Mouse (Mus musculus) v-Abl transformed pro-B cells (cell line): ENCODE measurements around the gene S100a11.

Source experiments
- in situ Hi-C, 2 experiments: fragments of 400-800 bp; cut with MboI; formaldehyde crosslinking; loops; one replicate each; pipeline ENCODE4 v1.15.1; 2025; ENCODE audit not compliant: unreplicated experiment in 2 of 2

The S100a11 gene

GRCm38 (mm10) chr3:93519856-93520329 lies 395 bp upstream of the S100a11 start:
- in situ Hi-C loops, result no loop called here

GRCm38 (mm10) chr3:93521462-93522057 lies 1.3 kb downstream of the S100a11 start:
- in situ Hi-C loops, result no loop called here

DNA sequence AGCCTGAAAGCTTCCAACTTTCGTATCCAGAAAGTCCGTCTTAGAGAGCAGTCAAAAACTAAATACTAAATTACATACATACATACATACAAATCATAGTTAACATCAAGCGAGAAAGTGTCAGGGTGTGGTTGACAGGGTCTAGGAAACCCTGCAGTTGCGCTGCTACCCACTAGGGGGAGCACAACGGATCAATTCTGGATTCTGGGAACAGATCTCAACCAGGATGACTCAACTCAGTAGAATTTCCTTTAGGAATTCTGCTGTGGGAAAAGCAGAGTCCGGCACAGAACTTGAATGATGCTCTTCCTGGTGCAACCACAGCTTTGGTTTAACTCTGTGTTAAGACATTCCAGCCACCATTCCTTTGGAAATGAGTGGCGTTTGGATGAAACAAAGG lies 2.3 kb downstream of the S100a11 start:
- in situ Hi-C loops, result no loop called here

- in situ Hi-C loops, result loop anchor here in 1 of 2 experiments (25.0 kb wide), 1 partner anchor 785 kb away; the partner anchor contains the start of gene Them4
Measured at GRCm38 (mm10) chr3:93527300-93527699, 7.0 kb downstream of the S100a11 start.

DNA sequence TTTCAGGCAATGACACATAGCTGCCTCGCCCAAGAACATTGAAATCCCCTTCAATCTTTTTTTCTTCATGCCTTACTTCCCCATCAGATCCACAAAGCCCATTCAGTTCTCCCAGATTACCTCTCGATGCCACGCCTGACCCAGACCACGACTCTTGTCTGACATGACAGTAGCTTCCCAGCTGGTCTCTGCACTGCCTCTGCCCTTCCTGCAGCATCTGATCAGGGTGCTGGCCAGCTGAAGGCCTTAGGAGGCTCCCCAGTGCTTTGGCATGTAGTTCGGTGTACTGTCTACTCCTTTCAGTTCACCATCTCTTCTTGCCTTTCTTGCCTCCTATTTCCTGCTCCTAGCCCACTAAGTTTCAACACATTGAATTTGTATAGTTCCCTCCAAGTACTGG lies 8.5 kb downstream of the S100a11 start:
- in situ Hi-C loops, result loop anchor here in 1 of 2 experiments (25.0 kb wide), 1 partner anchor 783 kb away; the partner anchor contains the start of gene Them4

DNA sequence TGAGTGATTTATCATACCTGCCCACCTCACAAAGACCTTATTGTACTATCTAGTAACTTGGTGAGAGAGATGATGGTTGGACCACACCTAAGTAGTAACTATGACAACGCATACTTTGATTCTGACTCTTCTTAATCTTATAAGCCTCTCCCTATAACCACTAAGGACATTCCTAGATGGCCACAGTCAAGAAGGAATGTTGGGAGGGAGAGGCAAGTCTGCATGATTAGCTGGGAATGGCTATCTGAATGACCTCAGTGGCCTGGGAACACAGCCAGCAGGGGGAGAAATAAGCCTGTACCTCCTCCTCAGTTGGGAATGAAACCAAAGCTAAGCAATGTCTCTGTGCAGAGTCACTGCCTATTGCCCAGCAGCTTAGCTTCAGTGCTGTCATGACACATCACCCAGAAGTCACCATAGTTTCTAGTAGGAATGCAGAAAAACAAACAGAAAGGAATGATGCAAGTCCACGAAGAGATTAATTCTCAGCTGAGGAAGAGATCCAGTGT lies 16.8 kb downstream of the S100a11 start:
- in situ Hi-C loops, result loop anchor here in 1 of 2 experiments (25.0 kb wide), 1 partner anchor 775 kb away; the partner anchor contains the start of gene Them4

GRCm38 (mm10) chr3:93538486-93538885 lies 18.2 kb downstream of the S100a11 start:
- in situ Hi-C loops, result loop anchor here in 1 of 2 experiments (25.0 kb wide), 1 partner anchor 774 kb away; the partner anchor contains the start of gene Them4

GRCm38 (mm10) chr3:93541501-93541900 lies 21.2 kb downstream of the S100a11 start:
- in situ Hi-C loops, result loop anchor here in 1 of 2 experiments (25.0 kb wide), 1 partner anchor 771 kb away; the partner anchor contains the start of gene Them4

GRCm38 (mm10) chr3:93544170-93544569 lies 23.9 kb downstream of the S100a11 start:
- in situ Hi-C loops, result loop anchor here in 1 of 2 experiments (25.0 kb wide), 1 partner anchor 768 kb away; the partner anchor contains the start of gene Them4

DNA sequence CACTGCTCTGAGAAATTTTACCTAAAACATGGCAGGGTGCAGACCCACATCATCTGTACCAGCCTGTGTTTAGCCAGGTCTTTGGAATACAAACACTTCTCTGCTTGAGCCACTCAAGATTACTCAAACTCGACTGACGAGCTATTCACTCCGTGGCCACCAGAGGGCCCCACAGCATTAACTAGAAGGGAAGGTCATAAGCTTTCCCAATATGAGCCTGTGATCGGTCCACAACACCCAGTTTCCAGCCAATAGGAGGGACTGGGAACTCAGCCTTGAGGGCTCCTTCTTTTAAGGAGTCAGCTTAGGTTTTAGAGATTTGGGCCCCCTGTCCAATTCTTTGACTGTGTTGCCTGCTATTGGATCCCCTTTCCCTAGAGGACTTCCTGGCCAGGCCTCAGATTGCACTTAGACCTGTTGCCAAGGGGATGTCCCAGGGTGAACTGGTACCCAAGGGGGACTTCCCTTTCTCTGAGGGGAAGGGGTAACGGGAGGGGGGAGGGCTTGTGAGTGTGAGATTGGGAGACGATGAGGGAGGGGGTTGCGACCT lies 26.9 kb downstream of the S100a11 start:
- in situ Hi-C loops, result loop anchor here (5.0 to 25.0 kb wide), 3 partner anchors 55 to 765 kb away; partner anchors contain the start of gene Them4 (in 1 of the 2)

DNA sequence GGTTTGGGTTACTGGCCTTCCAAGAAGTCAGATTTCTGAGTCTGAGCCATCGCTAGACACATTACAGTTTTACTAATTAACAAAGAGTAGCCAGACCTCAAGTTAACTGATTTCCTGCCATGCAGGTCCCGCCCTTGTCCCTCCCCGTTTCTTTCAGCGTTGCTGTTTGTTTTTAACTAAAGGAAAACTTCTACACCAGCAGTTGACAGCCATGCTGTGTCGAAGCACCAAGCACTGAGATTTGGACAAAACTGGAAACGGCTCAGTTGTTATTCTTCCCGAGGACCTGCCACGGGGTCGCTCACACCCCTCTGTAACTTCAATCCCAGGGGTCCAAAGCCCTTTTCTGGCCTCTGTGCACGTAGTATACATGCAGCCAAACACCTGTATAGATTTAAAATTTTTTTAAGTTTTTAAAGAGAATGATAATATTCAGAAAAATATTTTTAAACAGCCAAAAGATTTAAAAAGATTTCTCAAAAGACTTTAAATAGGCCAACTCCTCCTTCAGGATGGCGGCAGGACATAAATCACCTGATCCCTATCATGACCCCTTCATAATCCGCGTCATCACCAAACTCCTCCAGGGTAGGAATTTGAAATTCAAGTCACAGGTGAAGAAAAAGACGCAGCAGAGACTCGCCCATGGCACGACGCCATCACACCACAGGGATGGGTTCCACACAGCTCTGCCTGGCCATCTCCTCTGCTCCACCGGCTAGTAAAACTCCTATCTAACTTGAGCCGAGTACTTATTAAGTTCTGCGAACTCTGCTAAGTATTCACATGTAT lies 27.7 kb downstream of the S100a11 start:
- in situ Hi-C loops, result loop anchor here (5.0 to 25.0 kb wide), 3 partner anchors 54 to 764 kb away; partner anchors contain the start of gene Them4 (in 1 of the 2)

GRCm38 (mm10) chr3:93548541-93549266 lies 28.4 kb downstream of the S100a11 start:
- in situ Hi-C loops, result loop anchor here (5.0 to 25.0 kb wide), 3 partner anchors 54 to 764 kb away; partner anchors contain the start of gene Them4 (in 1 of the 2)

- in situ Hi-C loops, result loop anchor here (5.0 to 25.0 kb wide), 4 partner anchors 52 to 1287 kb away; partner anchors contain the start of genes Them4 (in 2 of the 2) and Pogz (in 1 of the 2)
Measured at GRCm38 (mm10) chr3:93549986-93550385, 29.7 kb downstream of the S100a11 start.

GRCm38 (mm10) chr3:93551950-93552901 lies 31.9 kb downstream of the S100a11 start:
- in situ Hi-C loops, result loop anchor here in 1 of 2 experiments (25.0 kb wide), 2 partner anchors 760 to 1285 kb away; partner anchors contain the start of genes Pogz and Them4

- in situ Hi-C loops, result loop anchor here in 1 of 2 experiments (25.0 kb wide), 2 partner anchors 759 to 1284 kb away; partner anchors contain the start of genes Pogz and Them4
Measured at GRCm38 (mm10) chr3:93553311-93553710, 33.0 kb downstream of the S100a11 start.

DNA sequence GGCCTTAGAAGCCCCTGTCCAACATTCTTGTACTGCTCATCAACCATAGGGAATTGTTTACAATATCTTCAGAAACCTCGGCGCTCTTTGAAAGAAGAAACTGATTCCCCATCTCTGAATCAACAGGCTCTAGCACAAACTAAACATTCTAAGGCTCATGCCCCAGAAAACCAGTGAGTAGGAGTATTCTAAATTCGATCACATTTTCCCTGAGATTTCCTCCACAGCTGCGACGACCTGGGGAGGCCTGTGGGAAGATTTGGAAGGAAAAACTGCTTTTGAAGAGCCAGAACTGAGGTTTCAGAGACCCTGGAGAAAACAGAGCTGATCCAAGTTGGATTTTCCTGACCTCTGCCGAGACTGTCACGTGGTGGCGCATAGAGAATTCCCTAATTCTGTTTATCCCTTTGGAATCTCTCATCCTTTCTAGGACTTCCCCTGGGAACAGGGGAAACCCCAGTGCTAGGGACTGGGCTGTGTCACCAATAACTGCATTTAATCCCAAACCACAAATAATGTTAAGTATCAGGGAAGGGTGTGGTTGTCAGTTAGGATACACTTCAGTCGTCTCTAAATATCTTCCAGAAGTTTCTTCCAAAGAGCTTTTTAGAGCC lies 33.6 kb downstream of the S100a11 start:
- in situ Hi-C loops, result loop anchor here in 1 of 2 experiments (25.0 kb wide), 2 partner anchors 758 to 1283 kb away; partner anchors contain the start of genes Pogz and Them4

DNA sequence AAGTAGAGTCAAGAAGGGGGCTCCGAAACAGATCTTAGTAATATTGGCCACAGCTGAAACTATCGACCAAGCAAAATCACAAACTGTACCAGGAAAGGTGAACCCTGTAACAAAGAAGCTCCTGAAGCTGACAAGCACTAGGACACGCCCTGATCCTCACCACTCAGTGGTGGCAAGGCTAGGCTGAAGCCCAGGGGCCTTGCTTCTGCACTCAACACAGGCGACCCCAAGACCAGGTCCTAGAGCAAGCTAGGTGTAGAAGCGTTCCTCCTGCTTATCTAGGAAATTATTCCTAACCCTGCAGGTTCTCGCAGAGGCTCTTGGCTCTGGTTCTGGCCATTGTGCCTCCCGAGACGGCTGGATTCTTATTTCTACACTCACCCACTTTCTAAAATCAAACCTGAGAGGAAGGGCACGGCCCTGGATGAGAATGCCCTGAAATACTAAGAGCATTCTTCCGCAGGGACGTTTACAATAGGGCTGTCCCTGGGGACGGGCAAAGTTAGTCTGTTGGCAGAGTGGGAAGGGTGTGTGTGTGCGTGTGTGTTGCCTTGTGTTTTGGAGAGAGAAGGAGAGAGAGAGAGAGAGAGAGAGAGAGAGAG lies 34.2 kb downstream of the S100a11 start:
- in situ Hi-C loops, result loop anchor here in 1 of 2 experiments (25.0 kb wide), 2 partner anchors 758 to 1283 kb away; partner anchors contain the start of genes Pogz and Them4
